Mouse (Mus musculus): ENCODE results near the gene Bdh1.

Gene Bdh1

DNA sequence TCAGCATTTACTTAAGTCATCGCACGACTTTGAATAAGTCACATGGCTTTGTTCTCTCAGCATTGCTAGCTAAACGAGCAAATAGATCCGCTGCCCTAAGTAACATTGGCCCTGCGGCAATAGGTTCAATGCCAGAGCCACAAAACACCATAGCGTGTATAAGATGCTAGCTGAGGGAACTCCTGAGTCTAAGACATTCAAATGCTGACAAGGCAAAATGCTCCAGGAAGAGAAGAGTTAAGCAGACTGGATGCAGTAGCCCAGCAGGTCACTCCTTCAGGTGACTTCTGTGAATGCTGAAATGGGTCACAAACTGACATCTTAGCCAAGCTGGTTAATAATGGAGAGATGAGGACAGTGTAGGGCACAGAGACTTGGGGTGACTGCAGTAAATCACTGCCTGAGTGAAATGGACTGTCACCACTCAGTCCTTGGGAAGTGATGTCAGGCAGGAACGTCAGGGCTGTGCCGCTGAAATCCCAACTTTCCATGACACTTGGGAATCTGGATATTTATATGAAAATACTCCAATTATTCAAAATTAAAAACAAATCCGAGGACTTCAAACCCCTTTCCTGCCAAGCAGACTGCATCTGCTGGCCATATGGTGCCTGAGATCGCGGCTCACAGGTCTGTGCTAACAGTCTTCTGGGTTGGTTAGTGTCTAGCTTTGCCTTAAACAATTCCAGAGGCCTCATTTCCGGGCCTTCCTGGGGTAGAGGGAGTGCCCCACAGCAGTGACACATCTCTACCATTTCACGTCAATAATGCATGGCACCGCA lies 79.1 kb downstream of the Bdh1 start:
- ATAC-seq (ENCODE audit: low TSS enrichment) = no peak

DNA sequence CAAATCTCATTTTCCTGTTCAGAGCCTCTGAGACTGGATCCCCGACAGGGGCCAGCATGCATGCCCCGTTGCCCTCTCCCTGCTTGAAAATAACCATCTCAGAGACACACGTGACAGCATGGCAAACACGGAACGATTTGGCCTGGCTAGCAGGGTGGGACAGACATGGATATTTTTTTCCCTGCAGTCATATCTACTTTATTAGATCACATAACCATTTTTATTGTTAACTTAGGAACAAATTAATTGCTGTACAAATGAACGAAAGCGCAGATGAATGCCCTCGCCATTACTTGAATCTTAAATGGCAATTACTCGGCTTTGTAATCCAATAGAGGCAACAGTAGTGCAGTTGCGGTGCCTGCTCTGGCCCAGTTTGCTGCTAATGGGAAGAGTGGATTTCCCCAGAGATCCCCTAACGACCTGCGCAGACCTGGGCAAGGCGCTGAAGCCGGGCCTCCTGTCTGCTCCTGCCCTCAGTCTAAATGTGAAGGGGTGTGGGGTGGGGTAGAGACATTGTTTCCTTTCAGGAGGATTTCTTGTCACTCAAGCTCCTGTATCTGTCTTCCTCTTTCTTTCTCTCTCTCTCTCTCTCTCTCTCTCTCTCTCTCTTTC lies 79.8 kb downstream of the Bdh1 start:
- no peak for ATAC-seq (ENCODE audit: low TSS enrichment)

DNA sequence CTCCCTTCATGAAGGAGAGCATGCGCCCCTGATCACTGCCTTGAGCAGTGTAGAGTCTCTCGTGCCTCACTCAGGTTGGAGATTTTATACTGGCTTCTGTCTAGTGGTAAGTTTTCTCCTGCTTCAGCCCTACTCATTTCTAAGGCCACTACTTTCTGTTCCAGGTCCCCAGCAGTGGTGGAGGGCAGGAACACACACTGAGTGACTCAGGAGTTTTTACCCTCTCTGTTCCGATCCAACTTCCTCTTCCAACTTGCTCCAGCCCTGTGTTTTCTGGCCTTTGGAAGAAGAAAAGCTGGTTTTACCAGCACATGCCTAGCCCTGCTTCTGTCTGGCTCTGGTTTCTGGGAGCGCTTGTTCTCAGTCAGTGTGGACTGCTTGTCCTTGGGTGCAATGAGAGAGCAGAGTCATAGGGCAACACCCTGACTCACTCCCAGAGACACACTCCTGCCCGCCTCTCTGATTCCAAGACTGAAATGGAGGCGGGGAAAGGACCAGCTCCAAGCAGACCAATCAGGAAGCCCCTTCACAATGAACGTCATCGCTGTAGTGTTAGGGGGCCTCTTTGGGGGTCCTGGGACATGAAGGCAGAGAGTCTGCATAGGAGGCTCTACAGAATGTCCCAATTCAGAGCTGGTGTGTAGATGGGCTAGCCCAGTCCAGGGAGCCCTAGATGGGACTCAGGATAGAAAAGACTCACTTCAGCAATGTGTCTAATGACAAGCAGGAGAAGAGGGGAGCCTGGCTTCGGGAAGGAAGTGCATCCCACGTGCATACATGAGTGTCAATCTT lies 84.8 kb downstream of the Bdh1 start:
- ATAC-seq (ENCODE audit: low TSS enrichment) = no peak

DNA sequence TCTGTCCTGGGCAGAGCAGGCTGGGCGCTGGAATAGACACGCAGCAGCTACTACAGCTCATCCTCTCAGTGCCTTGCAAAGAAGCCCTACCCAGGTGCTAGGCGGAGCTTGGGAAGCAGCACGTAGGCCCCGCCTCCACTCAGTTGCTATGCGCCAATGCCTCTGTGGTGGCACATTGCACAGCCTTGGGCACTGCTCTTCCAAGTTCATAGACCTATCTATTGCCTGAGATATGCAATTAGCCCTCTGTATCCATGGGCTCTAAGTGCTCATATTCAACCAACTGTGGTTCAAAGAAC lies 85.3 kb downstream of the Bdh1 start:
- ATAC-seq (ENCODE audit: low TSS enrichment) = peak; percentile 36; the same call in 1 of the 2 replicates

DNA sequence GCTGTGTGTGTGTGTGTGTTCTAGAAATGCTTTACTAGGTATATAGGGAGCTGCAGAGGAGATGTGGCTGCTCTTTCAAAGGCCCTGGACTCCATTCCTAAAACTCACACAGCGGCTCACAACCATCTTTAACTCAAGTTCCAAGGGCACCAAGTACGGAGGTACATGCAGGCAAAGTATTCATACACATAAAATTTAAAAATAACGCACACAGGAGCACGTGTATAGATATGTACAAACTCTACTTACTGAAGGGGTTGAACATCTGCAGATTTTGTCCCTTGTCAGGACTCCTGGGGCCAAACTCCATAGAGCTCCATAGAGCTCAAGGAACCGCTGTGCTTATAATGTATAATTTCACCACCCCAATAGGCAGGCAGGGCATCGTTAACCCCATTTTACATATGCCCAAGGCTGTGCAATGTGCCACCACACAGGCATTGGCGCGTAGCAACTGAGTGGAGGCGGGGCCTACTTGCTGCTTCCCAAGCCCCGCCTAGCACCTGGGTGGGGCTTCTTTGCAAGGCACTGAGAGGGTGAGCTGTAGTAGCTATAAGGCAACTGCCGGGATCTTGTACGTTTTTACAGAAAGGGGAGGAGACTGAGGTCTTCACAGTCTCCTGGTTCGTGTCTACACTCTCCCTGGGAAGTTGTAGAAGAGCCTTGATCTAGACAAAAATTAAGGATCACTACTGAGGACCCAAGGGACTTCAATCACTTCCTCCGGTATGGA lies 85.9 kb downstream of the Bdh1 start:
- no peak for ATAC-seq (ENCODE audit: low TSS enrichment)

Data from frontal cortex, adult (tissue).